Mouse (Mus musculus) retina, postnatal 1 day (tissue): ENCODE data around the gene Ess2.
"Not testable (repeated sequence)": the region's sequence is repeated elsewhere in the genome, so short reads cannot be mapped to it uniquely, and the experiment has no call there.

Experiments used
- DNase-seq: peaks from one replicate; pipeline ENCODE4 v3.0.0-alpha.2; 2012

Gene Ess2

DNA sequence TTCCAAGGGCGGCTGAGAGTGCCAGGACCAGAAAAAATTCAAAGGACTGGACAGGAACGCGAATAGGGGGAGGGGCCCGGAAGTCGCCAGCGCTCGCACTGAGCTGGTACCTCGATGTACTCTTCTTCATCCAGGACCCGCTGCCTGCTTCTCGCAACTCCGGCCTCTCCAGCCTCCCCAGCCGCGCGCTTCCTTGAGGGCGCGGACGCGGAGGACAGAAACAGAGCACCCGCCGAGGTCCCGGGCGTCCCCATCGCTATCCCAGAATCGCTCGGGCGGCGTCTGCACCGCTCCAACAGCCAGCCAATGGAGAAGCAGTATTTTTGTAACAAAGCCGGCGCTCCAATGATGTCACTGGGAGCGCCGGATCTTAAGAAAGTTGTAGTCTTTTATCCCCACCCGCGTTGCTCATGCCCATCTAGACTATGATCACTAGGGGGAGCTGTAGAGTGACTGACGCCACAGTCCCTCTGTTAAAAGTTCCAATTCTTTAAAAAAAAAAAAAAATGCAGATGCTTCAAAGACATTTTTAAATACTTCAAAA, at the start of gene Ess2:
Ess2 (minus strand) TSS at position 297 of the 544 bp plus-strand sequence.
- DNase-seq, result peak; percentile 98

- not testable (repeated sequence) for DNase-seq
Measured at GRCm38 (mm10) chr16:17956052-17956638, 45.0 kb upstream of the Ess2 start.

DNA sequence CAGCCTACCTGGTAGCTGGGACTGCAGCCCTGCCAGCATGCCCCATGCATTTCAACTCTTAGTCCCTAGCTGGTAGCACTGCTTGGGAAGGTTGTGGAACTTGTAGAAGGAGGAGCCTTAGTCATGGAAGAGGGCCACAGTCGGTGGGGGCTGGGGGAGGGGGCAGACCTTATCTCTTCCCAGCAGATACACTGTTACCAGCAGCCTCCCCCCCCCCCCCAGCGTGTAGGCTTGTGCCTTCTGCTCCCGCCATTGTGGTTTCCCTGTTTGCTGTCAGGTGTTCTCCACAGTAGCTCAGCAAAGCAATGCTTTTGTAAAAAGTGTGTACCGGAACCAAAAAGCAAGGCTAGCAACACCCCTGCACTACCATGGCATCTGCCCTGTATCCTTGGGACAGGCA, 40.5 kb upstream of the Ess2 start:
- no peak for DNase-seq

DNA sequence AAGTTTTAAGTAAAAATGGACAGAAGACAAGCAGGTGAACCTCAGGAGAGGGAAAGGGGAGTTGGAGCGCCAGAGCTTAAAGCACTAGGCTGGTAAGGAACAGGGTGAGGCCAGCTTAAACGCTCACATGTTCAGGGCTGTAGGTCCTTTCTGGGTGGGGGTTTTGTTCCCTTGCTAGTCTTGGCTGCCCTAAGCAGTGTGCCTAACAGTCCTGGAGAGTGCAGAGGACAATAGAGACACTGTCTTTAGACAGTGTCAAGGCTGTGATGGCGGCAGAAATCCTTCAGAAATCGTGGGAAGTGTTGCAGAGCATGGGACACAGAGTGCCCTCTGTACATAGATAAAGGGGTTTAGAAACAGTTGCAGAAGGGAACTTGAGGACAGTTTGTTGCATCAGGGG, 38.9 kb upstream of the Ess2 start:
- peak; percentile 58 for DNase-seq

DNA sequence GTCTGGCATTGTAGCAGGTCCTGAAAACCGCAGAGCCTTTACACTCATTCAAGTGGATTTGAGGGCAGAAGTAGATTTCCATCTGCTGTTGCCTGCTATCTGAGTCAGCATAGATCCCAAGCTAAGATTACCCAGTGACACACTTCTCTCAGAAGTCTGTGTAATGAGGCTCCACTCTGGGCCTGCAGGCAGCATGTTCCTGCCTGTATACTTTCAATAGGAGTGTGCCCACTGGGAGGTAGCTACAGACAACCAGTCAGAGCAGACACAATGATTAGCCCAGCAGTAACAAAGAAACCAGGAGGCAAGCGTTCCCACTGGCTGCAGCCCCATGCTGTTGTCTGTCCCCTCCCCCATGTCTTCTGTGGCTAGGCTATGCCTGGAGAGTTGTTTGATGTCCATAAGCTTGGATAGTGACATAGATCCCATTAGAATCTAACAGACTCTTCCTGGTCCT, 38.3 kb upstream of the Ess2 start:
- peak; percentile 86 for DNase-seq

DNA sequence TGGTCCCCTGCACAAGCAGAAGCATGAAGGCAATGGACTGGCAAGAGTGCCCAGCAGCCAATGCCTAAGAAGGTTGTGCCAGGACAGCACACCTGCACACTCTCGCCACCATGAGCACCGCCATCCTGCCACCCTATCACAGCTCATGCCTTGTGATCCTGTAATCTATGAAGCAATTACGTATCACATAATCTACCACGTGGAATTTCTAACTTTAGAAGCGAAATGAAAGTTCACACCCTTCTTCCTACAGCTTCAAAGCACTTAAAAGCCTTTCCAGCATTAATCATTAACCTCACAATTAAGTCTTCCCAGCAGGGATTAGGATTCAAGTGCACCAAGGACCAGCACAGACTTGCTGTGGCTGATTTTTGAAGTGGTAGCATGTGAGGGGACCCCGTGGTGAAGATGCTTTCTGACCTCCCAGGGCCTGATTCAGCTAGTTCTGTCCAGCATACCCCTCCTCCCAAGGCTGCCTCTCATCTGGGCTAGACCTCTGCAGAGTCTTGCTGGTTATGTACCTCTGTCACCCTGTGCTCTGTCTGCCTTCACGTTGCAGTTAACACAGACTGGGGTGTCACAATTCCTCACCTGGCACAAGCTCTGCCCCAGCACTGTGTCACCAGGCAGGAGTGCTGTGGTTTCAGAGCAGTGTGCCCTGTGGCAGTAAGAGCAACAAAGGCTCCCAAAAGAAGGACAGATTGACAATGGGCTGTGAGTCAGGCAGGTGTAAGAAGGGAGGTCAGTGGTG, 34.1 kb upstream of the Ess2 start:
- DNase-seq, result no peak

- DNase-seq, result no peak
Measured at GRCm38 (mm10) chr16:17943466-17943865, 32.3 kb upstream of the Ess2 start.

- DNase-seq, result no peak
Measured at GRCm38 (mm10) chr16:17939255-17939751, 28.2 kb upstream of the Ess2 start.

- DNase-seq, result peak; percentile 68
Measured at GRCm38 (mm10) chr16:17938821-17939220, 27.7 kb upstream of the Ess2 start.

GRCm38 (mm10) chr16:17938187-17938586, 27.0 kb upstream of the Ess2 start:
- no peak for DNase-seq

- DNase-seq, result no peak
Measured at GRCm38 (mm10) chr16:17936776-17937175, 25.6 kb upstream of the Ess2 start.

GRCm38 (mm10) chr16:17934445-17934910, 23.3 kb upstream of the Ess2 start:
- DNase-seq, result no peak

GRCm38 (mm10) chr16:17933594-17934444, 22.7 kb upstream of the Ess2 start:
- no peak for DNase-seq

DNA sequence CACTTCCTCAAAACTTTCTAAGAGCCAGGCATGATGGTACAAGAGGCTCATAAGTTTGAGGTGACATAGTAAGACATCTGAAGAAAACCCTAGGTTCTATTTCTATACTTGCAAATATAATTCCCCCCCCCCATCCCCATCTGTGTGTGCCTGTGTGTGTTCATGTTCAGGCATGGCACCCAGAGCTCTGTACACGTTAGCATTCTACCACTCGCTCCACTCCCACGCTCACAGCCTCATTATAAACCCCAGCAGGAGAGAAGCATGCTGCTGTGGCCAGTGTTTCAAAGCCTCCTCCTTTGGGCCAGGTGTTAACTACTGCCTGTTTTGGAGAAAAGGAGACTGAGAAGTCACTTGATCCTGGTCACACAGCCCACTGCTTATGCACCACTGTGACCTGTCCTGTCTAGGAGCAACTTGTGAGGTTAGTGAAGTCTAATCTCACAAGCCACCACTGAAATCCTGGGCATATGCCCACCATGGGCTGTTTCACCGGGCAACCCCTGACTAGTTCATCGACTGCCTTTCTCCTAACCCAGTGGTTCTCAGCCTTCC, 20.8 kb upstream of the Ess2 start:
- no peak for DNase-seq

- no peak for DNase-seq
Measured at GRCm38 (mm10) chr16:17929631-17930030, 18.5 kb upstream of the Ess2 start.

GRCm38 (mm10) chr16:17929211-17929610, 18.1 kb upstream of the Ess2 start:
- DNase-seq, result no peak

GRCm38 (mm10) chr16:17928627-17929104, 17.5 kb upstream of the Ess2 start:
- peak; percentile 90 for DNase-seq

GRCm38 (mm10) chr16:17928087-17928580, 17.0 kb upstream of the Ess2 start, which contains the start of gene Slc25a1:
TSS of gene Slc25a1 (minus strand) at chr16:17928219.
- peak; percentile 74 for DNase-seq

GRCm38 (mm10) chr16:17927351-17928082, 16.4 kb upstream of the Ess2 start:
- DNase-seq, result peak; percentile 72

DNA sequence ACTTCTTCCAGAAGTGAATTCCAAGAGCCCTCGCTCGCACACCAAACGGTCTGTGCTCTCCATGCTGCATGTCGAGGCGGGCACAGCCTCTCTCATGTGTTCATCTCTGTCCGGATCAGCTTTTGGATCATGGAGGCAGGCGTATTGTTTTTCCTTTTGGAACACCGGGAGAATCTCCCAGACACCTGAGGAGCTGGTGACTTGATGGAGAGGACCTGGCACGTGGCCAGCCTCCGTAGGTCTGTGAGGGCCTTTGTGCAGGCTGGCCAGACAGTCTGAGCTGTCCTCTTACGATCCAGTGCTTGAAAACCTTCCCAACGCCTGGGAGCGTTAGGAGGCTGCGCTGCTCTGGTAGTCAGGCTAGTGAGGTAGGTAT, 11.0 kb upstream of the Ess2 start:
- DNase-seq, result no peak
